Mouse (Mus musculus): ENCODE data around the gene Ppp4r1.

The Ppp4r1 gene

DNA sequence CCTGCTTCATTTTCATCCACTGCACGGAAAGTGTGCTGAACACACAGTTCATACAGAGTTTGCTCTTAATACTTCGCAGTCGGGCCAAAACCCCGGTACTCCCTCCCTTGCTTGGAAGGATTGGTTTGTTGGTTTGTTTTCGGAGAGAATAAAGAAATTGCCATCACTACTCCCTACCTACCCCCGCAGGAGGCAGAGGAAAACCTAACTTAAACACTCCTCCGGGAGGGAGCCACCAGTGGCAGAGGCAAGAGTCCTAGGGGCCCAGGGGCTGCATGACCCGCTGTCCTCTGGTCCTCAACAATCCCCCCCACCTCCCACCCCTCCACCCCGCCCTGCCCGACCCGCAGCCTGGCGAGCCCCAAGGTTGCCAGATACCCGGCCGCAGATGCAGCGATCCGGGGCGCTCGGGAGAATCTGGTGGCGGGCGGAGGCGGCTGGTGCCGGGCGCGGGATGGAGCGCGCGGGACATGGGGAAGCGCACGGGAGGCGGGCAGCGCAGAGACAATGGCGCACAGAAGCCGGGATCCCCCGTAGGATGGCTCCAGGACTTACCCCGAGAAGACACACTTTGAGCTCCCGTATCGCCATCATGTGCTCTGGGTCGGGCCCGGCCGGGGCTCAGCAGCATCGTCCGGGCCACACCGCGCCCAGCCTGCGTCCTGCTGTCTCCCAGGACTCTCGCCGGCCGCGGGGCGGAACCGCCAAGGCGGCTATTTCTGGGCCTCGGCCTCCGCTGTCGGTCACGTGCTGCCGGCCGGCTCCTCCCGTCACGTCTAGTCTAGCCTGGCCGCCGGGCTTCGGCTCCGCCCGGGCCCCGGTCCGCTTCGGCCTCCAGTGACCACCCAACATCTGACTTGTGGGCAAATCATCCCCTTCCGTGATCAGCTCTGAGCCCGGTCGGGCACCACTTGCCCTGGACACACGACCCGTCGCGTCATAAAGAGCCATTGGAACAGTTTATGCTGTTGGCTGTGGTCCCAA is 10.1 kb upstream of the Ppp4r1 start, which contains the start of gene Rab31:
Rab31 (minus strand) TSS at position 802 of the 984 bp plus-strand sequence.
- DNase-seq (ENCODE audit: low spot score in 2 of 2): peak; percentile 70 to 82

GRCm38 (mm10) chr17:65773617-65774016 is 8.8 kb upstream of the Ppp4r1 start:
- no peak for DNase-seq (ENCODE audit: low spot score in 2 of 2)

- DNase-seq (ENCODE audit: low spot score in 2 of 2): no peak
Observed at GRCm38 (mm10) chr17:65774439-65774838, 7.9 kb upstream of the Ppp4r1 start.

DNA sequence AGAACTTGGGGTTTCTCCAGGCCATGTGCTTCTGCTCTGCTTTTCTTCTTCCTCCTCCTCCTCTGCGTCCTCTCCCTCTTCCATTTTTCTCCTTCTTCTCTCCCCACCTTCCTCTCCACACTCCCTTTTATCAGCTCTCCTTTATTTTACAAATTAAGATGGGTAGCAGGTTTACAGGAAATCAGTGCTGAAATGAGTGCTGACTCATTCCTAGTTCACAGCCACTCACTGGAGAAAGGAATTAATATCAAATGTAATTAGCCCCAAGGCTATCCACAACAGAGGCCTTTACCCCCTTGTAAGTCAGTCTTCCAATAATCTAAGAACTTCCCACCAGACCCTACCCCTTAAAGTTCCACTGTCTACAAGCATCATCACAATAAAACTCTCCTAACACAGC is 6.1 kb upstream of the Ppp4r1 start:
- DNase-seq (ENCODE audit: low spot score in 2 of 2): no peak

DNA sequence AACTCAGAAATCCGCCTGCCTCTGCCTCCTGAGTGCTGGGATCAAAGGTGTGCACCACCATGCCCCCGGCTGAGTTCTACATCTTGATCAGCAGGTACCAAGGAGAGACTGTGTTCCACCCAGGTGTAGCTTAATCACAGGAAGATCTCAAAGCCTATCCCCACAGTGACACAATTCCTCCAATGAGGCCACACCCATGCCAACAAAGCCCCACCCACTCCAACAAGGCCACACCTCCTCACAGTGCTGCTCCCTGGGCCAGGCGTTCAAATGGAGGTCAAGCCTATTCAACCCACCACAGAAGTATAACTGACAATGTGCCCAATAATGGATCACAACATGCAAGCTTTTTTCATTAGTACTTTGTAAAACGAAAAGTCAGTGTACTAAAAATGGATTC is 4.9 kb upstream of the Ppp4r1 start:
- no peak for DNase-seq (ENCODE audit: low spot score in 2 of 2)

DNA sequence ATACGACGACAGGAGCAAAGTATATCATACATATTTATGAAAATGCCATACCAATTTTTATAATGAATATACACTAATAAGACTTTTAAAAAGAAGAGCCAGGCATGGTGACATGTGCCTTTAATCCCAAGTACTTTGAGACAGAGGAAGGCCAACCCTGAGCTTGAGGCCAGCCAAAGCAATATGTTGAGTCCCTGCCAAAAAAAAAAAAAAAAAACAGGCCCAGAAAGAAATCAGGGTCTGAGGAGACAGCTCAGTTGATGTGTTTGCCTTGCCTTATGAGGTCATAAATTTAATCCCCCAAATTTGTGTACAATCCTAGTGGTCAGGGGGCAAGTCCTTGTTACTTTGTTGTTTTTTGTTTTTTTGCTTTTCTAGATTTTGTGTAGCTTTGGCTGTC is 1.4 kb upstream of the Ppp4r1 start:
- no peak for DNase-seq (ENCODE audit: low spot score in 2 of 2)

- peak; percentile 50 to 67 for DNase-seq (ENCODE audit: low spot score in 2 of 2)
Observed at GRCm38 (mm10) chr17:65783182-65784161, 1.1 kb downstream of the Ppp4r1 start.

DNA sequence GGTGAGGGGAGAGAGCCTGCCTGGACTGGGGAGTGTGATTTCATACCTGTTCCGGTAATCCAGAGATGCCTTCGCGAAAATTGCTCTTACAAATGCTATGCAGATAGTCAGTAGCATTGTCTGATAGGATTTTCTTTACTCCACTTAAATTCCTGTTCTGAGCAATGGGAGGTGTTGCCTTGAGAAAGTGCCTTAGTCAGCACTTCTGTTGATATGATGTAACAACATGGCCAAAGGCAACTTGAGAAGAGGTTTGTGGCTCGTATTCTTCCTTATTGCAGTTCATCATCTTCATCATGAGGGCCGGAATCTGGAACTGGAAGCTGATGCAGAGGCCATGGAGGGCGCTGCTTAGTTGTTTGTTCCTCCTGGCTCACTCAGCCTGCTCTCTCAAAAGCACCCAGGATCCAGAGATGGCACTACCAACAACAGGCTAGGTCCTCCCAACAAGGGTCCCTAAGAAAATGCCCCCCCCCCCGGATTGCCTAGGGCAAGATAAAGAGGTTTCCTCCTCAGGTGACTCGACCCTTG is 2.3 kb downstream of the Ppp4r1 start:
- no peak for DNase-seq (ENCODE audit: low spot score in 2 of 2)

DNA sequence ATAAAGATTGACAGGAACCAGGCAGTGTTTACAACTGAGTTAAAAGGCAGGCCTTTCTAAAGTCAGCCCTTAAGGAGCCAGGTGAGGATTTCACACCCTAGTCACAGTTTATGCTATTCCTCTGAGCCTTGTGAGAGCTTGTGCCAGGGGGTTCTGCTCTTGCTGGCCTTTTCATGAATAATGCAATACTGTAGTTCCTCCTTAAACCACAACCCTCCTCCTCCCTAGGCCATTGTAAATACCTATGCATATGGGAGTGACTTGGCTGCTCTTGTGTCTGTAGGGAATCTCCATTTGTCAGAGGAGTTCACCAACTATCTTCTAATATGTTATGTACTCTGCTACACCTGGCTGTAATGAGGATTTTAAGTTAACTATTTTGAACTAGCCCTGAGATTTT is 3.3 kb downstream of the Ppp4r1 start:
- no peak for DNase-seq (ENCODE audit: low spot score in 2 of 2)

- DNase-seq (ENCODE audit: low spot score in 2 of 2): no peak
Observed at GRCm38 (mm10) chr17:65786225-65786624, 3.9 kb downstream of the Ppp4r1 start.

GRCm38 (mm10) chr17:65787261-65787660 is 4.9 kb downstream of the Ppp4r1 start:
- DNase-seq (ENCODE audit: low spot score in 2 of 2): no peak

DNA sequence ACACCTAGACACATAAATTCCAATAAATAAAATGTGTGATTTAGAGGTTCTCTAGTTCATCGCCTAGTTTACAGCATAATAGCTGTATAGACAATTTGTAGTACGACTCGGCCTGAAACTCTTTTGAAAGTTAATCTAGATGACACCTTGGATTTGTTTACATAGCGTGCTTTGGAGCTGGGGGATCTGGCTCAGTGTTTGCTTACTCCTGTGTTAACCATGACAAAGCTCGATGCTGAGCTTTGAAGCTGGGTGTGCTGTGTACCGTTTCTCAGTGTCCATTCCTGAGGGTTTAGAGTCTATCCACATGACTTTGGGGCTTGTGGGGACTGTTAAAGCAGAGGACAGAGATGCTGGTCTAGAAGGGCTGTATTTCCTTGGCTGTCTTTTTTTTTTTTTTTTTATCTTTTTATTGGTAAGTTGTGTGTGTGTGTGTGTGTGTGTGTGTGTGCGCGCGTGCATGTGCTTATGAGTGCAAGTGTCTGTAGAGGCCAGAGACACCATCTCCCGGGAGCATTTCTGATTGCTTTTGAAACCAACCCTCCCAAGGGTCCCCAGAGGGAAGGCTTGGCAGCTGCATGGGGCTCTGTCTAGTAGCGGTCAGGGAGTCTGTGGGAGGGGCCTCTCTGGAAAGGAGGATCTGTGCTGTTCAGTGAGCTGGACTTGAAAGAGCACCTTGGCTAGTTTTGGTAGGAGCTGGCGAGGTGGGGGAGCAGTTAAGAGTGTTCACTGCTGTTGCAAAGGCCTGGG is 6.3 kb downstream of the Ppp4r1 start:
- DNase-seq (ENCODE audit: low spot score in 2 of 2): no peak

DNA sequence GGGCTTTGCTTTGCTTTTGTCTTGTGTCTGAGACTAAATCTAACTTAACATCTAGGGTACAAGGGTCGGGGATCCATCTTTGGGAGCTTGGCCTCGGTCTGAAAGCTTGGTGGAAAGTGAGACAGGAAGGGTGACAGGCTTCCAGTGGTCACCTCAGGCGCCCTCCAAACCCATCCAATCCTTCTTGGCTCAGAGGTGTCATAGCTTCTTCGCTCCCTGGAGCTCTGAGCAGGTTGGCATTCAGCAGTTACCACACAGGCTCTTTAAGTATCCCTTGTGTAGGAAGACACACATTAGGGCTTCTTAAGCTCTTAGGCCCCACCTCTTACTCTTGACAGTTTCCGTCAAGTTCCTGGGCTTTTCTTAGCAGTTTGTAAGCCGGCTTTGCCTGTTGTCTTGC is 7.2 kb downstream of the Ppp4r1 start:
- no peak for DNase-seq (ENCODE audit: low spot score in 2 of 2)

DNA sequence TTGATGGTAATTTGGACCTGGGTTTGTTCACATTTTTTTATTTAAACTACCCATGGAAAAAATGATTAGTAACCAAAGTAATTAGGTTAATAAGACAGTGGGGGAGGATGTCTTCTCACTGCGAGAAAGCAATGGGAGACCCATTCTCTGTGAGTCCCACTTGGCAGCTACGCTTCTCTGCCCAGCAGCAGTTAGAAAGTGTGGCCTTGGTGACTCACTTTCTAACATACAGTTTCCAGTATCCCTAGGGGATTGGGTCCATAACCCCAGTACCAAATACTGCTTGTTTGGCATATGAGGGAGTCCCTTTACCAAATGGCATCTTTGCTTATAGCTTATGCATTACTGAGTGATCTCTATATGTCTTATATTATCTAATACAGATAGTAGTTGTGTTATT is 8.8 kb downstream of the Ppp4r1 start:
- DNase-seq (ENCODE audit: low spot score in 2 of 2): no peak

DNA sequence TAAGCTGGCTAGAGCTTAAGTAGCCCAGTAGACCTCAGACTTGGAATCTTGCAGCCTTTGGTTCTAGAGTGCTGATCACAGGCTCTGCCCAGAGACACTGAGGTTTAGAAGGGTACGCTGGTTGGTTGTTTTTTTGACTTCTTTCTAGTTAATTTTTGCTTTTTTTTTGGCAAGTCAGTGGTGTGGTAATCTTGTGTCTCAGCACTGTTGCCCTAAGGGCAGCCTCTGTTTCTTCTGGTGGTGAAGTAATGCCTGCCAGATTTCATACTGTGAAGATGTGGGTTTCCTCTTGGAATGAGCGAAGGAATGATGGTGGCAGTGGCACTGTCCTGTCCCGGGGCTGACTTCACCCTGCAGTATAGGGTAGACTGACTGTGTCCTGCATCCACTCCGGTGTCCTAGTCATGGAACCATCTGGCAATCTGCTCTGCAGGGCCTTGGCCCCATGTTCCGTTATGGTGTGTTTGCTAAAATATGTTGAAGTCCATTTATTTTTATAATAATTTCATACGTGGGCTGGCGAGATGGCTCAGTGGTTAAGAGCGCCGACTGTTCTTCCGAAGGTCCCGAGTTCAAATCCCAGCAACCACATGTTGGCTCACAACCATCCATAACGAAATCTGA is 11.0 kb downstream of the Ppp4r1 start:
- DNase-seq (ENCODE audit: low spot score in 2 of 2): no peak

DNA sequence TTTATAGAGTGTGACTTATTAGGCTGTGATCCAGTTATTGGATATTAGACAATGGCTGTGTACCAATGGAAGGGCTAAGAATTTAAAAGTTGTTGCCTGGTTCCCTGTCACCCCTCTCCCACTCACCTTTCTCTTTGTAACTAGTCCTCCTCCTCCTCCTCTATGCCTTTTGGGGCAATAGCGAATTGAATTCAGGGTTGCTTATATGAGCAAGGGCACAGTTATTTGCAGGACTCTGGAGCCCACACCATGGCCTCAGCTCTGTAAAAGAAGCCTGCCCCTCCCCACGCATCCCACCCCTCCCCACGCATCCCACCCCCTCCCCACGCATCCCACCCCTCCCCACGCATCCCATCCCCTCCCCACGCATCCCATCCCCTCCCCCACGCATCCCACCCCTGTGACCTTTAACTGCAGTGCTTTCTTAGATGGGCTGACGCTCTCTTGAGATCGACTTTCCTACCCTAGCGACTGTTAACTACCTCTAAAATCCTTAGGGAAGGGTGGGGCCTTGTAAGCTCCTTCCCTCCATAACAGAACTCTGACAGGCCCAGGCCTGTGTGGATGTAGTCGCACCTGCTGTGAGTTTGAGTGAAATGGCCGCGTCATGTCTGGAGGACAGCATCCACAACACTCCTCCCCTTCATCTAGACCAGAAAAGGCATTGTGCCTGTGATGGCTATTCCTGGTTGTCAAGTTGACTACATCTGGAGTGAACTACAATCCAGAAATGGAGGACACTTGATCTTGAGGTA is 11.9 kb downstream of the Ppp4r1 start:
- DNase-seq (ENCODE audit: low spot score in 2 of 2): no peak

DNA sequence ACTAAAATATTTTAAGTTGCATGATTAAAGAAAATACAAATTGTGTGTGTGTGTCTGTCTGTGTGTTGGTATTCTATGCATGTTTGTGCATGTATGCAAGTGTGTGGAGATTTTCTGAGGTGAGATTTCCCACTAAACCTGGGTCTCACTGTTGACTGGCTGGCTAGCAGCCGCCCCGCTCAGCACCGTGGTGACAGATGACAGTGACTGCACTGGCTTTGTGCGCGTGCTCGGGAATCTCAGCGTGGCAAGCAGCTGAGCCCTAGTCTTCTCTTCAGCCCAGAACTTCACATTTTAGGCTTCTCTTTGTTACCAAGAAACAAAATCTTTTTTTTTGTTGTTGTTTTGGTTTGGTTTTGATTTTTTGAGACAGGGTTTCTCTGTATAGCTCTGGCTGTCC is 13.7 kb downstream of the Ppp4r1 start:
- DNase-seq (ENCODE audit: low spot score in 2 of 2): no peak

GRCm38 (mm10) chr17:65798446-65798845 is 16.1 kb downstream of the Ppp4r1 start:
- DNase-seq (ENCODE audit: low spot score in 2 of 2): no peak

DNA sequence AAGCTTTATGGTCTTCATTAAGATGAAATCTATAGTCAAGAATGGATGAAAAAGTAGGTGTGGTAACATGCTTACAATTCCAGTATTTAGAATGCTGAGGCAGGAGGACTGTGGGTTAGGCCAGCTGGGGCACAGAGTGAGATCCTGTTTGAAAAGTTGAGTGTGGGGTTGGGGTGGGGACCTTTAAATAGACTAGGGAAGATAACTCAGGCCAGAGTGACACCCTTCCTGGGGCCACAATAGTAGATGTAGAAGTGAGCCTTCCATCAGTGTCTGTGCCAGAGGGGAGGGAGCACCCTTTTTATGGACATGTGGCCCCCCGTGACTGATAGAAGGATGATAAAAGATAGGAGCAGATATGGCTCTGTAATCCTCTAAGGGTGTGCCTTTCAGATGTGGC is 17.0 kb downstream of the Ppp4r1 start:
- DNase-seq (ENCODE audit: low spot score in 2 of 2): no peak

DNA sequence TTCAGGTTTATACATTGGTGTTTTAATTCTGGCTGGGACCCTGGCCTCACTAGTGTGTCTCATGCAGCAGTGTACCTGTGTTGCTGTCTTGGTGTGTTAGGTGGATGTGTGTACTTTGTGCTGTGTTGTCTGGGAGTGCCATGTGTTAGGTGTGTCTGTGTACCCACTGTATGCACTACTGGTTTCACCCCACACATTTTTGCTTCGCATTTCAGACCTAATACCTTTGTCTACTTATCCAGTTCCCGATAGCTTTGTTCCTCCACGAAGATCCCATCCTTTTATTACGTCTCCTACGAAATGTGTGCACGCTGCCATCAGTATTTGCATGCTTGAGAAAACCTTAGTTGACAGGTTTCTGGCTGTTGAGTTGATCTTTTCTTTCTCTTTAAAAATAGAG is 18.1 kb downstream of the Ppp4r1 start:
- no peak for DNase-seq (ENCODE audit: low spot score in 2 of 2)

All from right cerebral cortex, postnatal 36 days (tissue).